Mouse (Mus musculus) thymus, postnatal 10 days (tissue): Measurements from ENCODE around the gene Eda2r.

Experiments used
- DNase-seq, 2 experiments: peaks; one replicate each; pipeline ENCODE4 v3.0.0; 2021; ENCODE audit warnings: low spot score in 2 of 2

Eda2r gene

DNA sequence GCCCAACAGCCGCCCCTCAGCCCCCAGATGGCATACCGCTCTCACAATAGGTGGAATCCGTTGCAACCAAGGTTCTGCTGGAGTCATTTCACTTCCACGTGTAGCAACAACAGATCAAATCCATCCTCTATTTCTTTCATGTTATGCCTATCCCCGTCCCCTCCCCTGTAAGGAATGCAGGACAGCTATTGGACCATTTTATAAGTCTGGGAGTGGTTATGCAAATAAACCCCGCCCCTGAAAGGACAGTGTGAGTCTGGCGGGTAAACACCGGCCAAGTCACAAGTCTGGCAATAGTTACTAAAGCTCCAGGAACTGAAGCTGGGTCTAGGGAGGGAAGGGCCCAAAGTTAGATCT is at the start of gene Eda2r:
Eda2r (minus strand) TSS at position 152 of the 357 bp plus-strand sequence.
- DNase-seq = no peak

DNA sequence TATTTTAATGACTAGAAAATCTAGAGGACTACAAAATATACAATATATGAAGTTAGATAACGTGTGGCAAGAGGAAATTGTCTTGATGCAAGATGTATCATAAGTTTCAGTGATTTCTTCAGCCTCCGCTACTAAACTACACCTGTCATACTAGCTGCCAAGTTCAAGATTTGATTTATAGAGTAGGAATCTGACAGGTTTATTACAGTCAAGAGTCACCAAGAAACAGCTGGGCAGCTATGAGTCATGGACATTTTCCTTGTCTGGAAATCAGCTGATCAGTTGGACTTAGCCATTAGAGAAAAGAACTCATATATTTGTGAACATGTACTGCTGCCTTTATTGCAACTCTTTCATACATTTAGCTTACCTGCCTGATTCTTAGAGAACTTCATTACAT is 20.9 kb upstream of the Eda2r start:
- DNase-seq = no peak

DNA sequence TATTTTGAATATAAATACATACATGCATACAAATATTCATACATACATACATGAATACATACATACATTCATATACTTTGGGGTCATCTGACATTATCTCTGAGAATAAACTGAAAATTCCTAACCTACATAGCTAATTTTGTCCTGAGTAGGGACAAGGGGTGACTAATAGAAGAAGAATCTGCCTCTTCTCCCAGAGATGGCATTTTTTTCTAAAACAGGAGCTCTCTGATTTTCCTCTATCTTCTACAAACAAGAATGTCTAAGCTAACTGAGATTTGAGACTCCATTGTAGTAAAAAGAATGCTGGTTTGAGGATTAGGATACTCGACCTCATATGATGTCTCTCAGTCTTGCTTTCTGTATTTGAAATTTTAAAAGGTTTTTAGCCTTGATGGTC is 1.1 kb upstream of the Eda2r start:
- DNase-seq = no peak

DNA sequence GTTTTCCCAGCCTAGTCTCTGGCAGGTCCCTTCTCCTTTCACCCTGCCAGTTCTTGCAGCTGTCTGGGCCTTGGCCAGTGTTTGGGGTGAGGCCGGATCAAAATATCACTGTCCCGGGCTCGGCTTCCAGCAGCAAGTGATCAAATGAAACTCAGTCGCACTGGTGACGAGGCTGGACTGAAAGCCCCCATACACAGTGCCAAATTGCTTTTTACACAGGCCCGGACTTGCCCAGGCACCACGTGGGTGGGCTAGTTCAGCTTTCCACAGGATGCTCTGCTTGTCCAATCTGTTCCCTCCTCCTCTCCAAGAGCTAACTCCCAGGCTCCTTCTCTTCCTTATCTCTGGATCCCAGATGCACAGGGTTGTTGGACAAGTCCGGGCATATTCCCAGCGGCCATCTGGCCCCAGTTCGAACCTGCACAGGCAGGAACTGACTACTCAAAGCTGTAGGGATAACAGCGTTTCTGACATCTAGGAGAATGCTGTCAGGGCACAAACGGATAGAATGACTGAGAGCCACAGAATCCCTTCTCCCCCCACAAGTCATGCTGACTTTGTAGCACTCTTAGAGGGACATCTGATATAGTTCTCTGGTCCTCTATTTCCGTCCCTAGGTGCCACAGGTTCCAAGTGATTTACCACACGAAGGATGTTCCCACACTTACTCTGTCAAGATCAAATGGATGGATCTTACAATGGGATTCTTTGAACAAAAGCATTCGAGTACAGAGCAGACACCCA is 523 bp downstream of the Eda2r start:
- no peak for DNase-seq

GRCm38 (mm10) chrX:97372826-97373225 is 4.2 kb downstream of the Eda2r start:
- DNase-seq = no peak

- no peak for DNase-seq
Observed at GRCm38 (mm10) chrX:97369206-97369605, 7.8 kb downstream of the Eda2r start.

- no peak for DNase-seq
Observed at GRCm38 (mm10) chrX:97368741-97369140, 8.3 kb downstream of the Eda2r start.

- DNase-seq = no peak
Observed at GRCm38 (mm10) chrX:97360919-97361318, 16.1 kb downstream of the Eda2r start.

DNA sequence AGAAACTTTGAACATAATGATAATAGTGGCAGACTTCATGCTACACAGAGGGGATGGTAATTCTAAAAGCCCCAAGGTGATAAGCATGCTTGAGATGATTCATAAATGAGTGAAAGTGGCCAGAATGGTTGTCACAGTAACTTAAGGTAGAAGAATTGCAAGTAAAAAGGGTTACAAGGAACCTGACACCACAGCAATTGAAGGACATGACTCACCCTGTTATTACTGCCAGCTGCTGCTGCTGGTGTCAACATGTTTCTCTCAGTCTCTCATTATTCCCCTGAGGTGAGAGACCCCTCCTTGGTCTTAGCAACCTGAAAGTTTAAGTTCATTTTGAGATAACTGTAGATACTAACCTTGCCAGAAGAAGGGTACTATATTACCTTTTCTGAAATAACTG is 49.1 kb downstream of the Eda2r start:
- no peak for DNase-seq
